ENCODE assay signal across 8 mouse cellular contexts in genomic region chr15:41154551-41155151, GRCm38 (mm10).
DNase-seq lines count a peak whose midpoint lies in the region; ATAC-seq lines count a peak whose summit lies in the region.

No protein-coding gene starts in this region.

- H3K4me2 ChIP-seq in heart, embryonic 15.5 days, result peak overlapping the region; percentile 65
- peak overlapping the region; percentile 57 for H3K4me2 ChIP-seq in hindbrain, embryonic 13.5 days
- peak overlapping the region; percentile 64 for H3K4me2 ChIP-seq in midbrain, embryonic 13.5 days (replicated peaks)

- H3K4me1 ChIP-seq in heart, embryonic 15.5 days (replicated peaks), result peaks cover 9% of the 10 kb centered on the region
- H3K4me1 ChIP-seq in hindbrain, embryonic 13.5 days (replicated peaks), result peaks cover 14% of the 10 kb centered on the region
- H3K4me1 ChIP-seq in midbrain, embryonic 13.5 days (replicated peaks), result peaks cover 16% of the 10 kb centered on the region

- peak overlapping the region; percentile 40 for H3K9ac ChIP-seq in heart, embryonic 15.5 days
- peak overlapping the region; percentile 51 for H3K9ac ChIP-seq in hindbrain, embryonic 13.5 days
- H3K9ac ChIP-seq in midbrain, embryonic 13.5 days (replicated peaks), result peak overlapping the region; percentile 58

- ATAC-seq in heart, embryonic 15.5 days (replicated peaks; ENCODE audit: insufficient number of reproducible peaks, insufficient read depth, low FRiP score, low read depth), result no peak
- peak; percentile 64 for ATAC-seq in common myeloid progenitor, adult 5-6 weeks (replicated peaks; ENCODE audit: low read depth, poor library complexity, severe bottlenecking)
- ATAC-seq in hindbrain, embryonic 13.5 days (ENCODE audit: low FRiP score), result no peak; the same call in 1 of the 2 replicates
- ATAC-seq in midbrain, embryonic 13.5 days, result no peak

- peak overlapping the region; percentile 73 for H3K27ac ChIP-seq in heart, embryonic 15.5 days
- H3K27ac ChIP-seq in hindbrain, embryonic 13.5 days, result peak overlapping the region; percentile 41; the same call in 1 of the 2 replicates
- peak overlapping the region; percentile 65 for H3K27ac ChIP-seq in midbrain, embryonic 13.5 days

- no peaks in the 10 kb centered on the region for H3K36me3 ChIP-seq in heart, embryonic 15.5 days
- no peaks in the 10 kb centered on the region for H3K36me3 ChIP-seq in hindbrain, embryonic 13.5 days
- H3K36me3 ChIP-seq in midbrain, embryonic 13.5 days, result no peaks in the 10 kb centered on the region

- no peak for DNase-seq in heart, postnatal 25 days (ENCODE audit: low spot score)
- no peak for DNase-seq in c-Kit-positive CD71-positive TER-119-positive erythroid progenitor cells, embryonic 14.5 days (ENCODE audit: low spot score)
- no peak for DNase-seq in cerebellum, adult 11-12 months
- no peak for DNase-seq in testis, postnatal 10 days (ENCODE audit: low spot score)

- H3K27me3 ChIP-seq in heart, embryonic 15.5 days, result no peaks in the 10 kb centered on the region
- no peaks in the 10 kb centered on the region for H3K27me3 ChIP-seq in hindbrain, embryonic 13.5 days
- H3K27me3 ChIP-seq in midbrain, embryonic 13.5 days, result no peaks in the 10 kb centered on the region

- H3K9me3 ChIP-seq in heart, embryonic 15.5 days (replicated peaks), result no peaks in the 10 kb centered on the region
- no peaks in the 10 kb centered on the region for H3K9me3 ChIP-seq in hindbrain, embryonic 13.5 days
- no peaks in the 10 kb centered on the region for H3K9me3 ChIP-seq in midbrain, embryonic 13.5 days

- H3K4me3 ChIP-seq in heart, embryonic 15.5 days, result peak overlapping the region; percentile 30
- H3K4me3 ChIP-seq in hindbrain, embryonic 13.5 days, result peak overlapping the region; percentile 27
- peak overlapping the region; percentile 35 for H3K4me3 ChIP-seq in midbrain, embryonic 13.5 days (replicated peaks)

- WGBS in heart, embryonic 15.5 days, result 34% methylated on average over 7 of the region's 7 CpGs
- WGBS in hindbrain, embryonic 13.5 days, result 37% methylated on average over 7 of the region's 7 CpGs
- WGBS in midbrain, embryonic 13.5 days, result 14% methylated on average over 7 of the region's 7 CpGs

- intact Hi-C loops in heart, postnatal 25 days (cut with DNase I), result no loop called here
